Mouse (Mus musculus): ENCODE measurements at regions not wholly inside any gene's neighbourhood (a gene's known extent, or its start where the extent isn't known, plus 50 kb on each side); places are given as distances from the start of the nearest gene placed in this dataset.
A peak's percentile ranks its signal among the peaks of the same experiment; 100 is the strongest.

DNA sequence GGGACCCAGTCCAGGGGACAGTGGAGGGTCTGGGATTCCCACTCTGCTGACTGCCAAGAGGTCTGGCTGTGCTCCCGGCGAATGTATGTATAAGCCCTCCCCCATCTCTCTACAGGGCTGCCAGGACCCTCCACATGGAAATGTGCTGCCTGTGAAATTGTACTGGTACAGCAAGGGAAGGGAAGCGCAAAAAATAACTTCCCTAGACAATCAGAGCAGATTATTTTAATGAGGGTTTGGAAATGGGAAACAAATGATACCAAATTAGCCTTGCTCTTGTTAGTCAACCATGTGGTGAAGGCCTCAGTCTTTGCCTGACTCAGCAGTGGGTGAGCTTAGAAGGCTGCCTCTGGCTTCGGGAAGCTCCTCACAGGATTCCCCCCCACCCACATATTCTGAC is 386.8 kb upstream of the Plxna2 start:
- Histone ChIP-seq H3K9ac (replicated peaks) (no peak overlapping the region), H3K4me1 (replicated peaks) (peaks cover 35% of the 10 kb centered on the region), H3K27ac (peak overlapping the region; percentile 40; the same call in 1 of the 2 replicates), H3K4me3 (replicated peaks) (no peak overlapping the region), H3K36me3 (no peaks in the 10 kb centered on the region), H3K4me2 (replicated peaks) (no peak overlapping the region), H3K9me3 (no peaks in the 10 kb centered on the region), H3K27me3 (no peaks in the 10 kb centered on the region)
- ATAC-seq: peak; percentile 76
- WGBS: 49% methylated on average over 4 of the region's 4 CpGs

DNA sequence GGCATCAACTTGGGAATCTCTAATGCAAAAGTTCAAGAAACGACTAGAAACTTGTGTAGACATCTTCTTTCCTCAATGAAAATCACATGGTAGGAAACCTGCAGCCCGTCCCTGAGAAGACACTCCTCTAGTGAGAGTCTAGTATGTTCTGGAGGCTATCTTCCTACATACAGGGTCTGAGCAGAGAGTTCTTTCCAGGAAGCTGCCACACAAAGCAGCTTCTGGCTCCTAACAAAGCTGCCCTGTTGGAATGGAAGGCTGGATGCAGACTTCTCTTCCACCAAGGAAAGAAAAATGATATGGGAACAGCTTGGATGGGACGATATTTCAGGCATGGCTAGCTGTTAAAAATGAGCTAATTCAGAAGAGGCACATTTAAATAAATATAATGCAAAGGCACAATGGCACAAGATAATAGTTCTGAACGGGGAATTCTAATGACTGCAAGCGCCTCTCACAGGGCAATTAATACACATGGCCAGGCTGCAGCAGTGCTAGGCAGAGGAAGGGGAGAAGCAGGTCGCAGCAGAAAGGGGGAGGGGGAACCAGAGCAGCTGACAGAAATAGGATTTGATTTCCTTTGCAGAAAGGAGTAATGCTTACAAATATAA is 391.4 kb upstream of the Plxna2 start:
- Histone ChIP-seq H3K9ac (replicated peaks) (no peak overlapping the region), H3K4me3 (replicated peaks) (no peak overlapping the region), H3K4me2 (replicated peaks) (0 out of 2 replicates have a peak overlapping the region, but pooled peaks have one; percentile 3), H3K9me3 (no peaks in the 10 kb centered on the region), H3K27ac (peak overlapping the region; percentile 80), H3K4me1 (replicated peaks) (peaks cover 60% of the 10 kb centered on the region), H3K36me3 (no peaks in the 10 kb centered on the region), H3K27me3 (no peaks in the 10 kb centered on the region)
- WGBS: 15% methylated on average over 6 of the region's 6 CpGs
- peak; percentile 77 for ATAC-seq

- Histone ChIP-seq H3K27me3 (no peaks in the 10 kb centered on the region), H3K4me2 (replicated peaks) (no peak overlapping the region), H3K4me1 (replicated peaks) (peaks cover 52% of the 10 kb centered on the region), H3K36me3 (no peaks in the 10 kb centered on the region), H3K27ac (peak overlapping the region; percentile 80; the same call in 1 of the 2 replicates), H3K9me3 (no peaks in the 10 kb centered on the region), H3K4me3 (replicated peaks) (no peak overlapping the region), H3K9ac (replicated peaks) (no peak overlapping the region)
- 7% methylated on average over 1 of the region's 1 CpGs for WGBS
- no peak for ATAC-seq
These were observed 392.2 kb upstream of the Plxna2 start for GRCm38 (mm10) chr1:194225786-194226185.

- Histone ChIP-seq H3K27me3 (no peaks in the 10 kb centered on the region), H3K9me3 (no peaks in the 10 kb centered on the region), H3K9ac (replicated peaks) (no peak overlapping the region), H3K4me3 (replicated peaks) (no peak overlapping the region), H3K27ac (peak overlapping the region; percentile 54), H3K36me3 (no peaks in the 10 kb centered on the region), H3K4me1 (replicated peaks) (peaks cover 50% of the 10 kb centered on the region), H3K4me2 (replicated peaks) (no peak overlapping the region)
- ATAC-seq: no peak; the same call in 1 of the 2 replicates
- 69% methylated on average over 1 of the region's 1 CpGs for WGBS
These were observed 394.0 kb upstream of the Plxna2 start for GRCm38 (mm10) chr1:194224046-194224445.

GRCm38 (mm10) chr1:194223610-194224009 is 394.4 kb upstream of the Plxna2 start:
- Histone ChIP-seq H3K9ac (replicated peaks) (no peak overlapping the region), H3K4me2 (replicated peaks) (no peak overlapping the region), H3K27me3 (no peaks in the 10 kb centered on the region), H3K9me3 (no peaks in the 10 kb centered on the region), H3K27ac (peak overlapping the region; percentile 54), H3K4me3 (replicated peaks) (no peak overlapping the region), H3K4me1 (replicated peaks) (peaks cover 50% of the 10 kb centered on the region), H3K36me3 (no peaks in the 10 kb centered on the region)
- ATAC-seq: no peak
- 26% methylated on average over 2 of the region's 2 CpGs for WGBS

DNA sequence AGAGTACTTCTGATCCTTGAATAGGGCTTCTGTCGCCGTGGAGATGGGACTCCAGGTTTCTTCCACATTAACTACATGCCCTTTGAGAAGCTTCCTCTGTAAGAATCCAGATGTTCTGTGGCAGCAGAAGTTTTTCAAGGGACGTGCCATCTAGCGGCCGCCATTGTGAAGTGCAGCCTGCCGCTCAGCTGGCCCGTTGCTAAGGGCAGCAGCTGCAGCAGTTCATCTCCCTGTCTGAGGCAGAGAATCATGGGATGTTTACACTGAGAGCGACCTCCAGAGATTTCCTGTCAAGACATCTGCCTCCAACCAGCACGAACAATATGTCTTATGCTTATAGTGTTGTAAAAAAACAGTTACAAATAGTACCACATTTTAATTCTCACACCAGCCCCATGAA is 395.0 kb upstream of the Plxna2 start:
- peak; percentile 79 for ATAC-seq
- no peak overlapping the region for H3K4me3 ChIP-seq (replicated peaks)
- WGBS: 2% methylated on average over 9 of the region's 9 CpGs
- H3K9me3 ChIP-seq: no peaks in the 10 kb centered on the region
- no peak overlapping the region for H3K4me2 ChIP-seq (replicated peaks)
- H3K27me3 ChIP-seq: no peaks in the 10 kb centered on the region
- peaks cover 48% of the 10 kb centered on the region for H3K4me1 ChIP-seq (replicated peaks)
- no peak overlapping the region for H3K9ac ChIP-seq (replicated peaks)
- H3K27ac ChIP-seq: peak overlapping the region; percentile 54; the same call in 1 of the 2 replicates
- no peaks in the 10 kb centered on the region for H3K36me3 ChIP-seq

- Histone ChIP-seq H3K4me3 (replicated peaks) (no peak overlapping the region), H3K9me3 (no peaks in the 10 kb centered on the region), H3K9ac (replicated peaks) (0 out of 2 replicates have a peak overlapping the region, but pooled peaks have one; percentile 16), H3K4me1 (replicated peaks) (peaks cover 17% of the 10 kb centered on the region), H3K27me3 (no peaks in the 10 kb centered on the region), H3K36me3 (no peaks in the 10 kb centered on the region), H3K27ac (peak overlapping the region; percentile 83), H3K4me2 (replicated peaks) (peak overlapping the region; percentile 31)
- WGBS: 21% methylated on average over 14 of the region's 14 CpGs
- ATAC-seq: peak; percentile 94
These were observed 409.7 kb upstream of the Plxna2 start for GRCm38 (mm10) chr1:194208034-194209000.

GRCm38 (mm10) chr1:194197516-194197915 is 420.5 kb upstream of the Plxna2 start:
- 59% methylated on average over 2 of the region's 2 CpGs for WGBS
- no peak for ATAC-seq
- no peaks in the 10 kb centered on the region for H3K36me3 ChIP-seq

DNA sequence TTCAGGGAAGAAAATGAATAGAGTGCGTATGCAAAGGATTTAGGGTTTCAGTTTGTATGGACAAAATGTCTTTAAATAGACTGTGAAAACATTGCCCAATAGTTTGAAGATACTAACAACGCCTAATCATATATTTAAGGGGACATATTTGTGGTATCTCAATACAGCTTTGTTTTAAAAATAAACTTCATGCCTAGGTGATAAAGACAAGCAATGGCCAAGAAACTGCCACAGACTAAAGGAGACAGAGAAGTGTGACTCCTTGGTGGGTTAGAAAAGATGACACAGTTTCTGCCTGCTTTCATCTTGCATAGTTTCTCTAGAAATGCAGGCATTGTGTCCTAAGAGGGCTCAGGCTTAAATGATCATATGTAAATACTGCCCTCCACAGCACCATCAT is 435.7 kb upstream of the Plxna2 start:
- Histone ChIP-seq H3K9me3 (no peaks in the 10 kb centered on the region), H3K9ac (replicated peaks) (no peak overlapping the region), H3K4me2 (replicated peaks) (no peak overlapping the region), H3K36me3 (no peaks in the 10 kb centered on the region), H3K4me1 (replicated peaks) (no peaks in the 10 kb centered on the region), H3K27me3 (no peaks in the 10 kb centered on the region), H3K4me3 (replicated peaks) (no peak overlapping the region), H3K27ac (no peak overlapping the region)
- 90% methylated on average over 2 of the region's 2 CpGs for WGBS
- ATAC-seq: no peak

More at GRCm38 (mm10) chr1:194197516-194197915, 420.5 kb upstream of the Plxna2 start:
- Histone ChIP-seq H3K4me3 (replicated peaks) (no peak overlapping the region), H3K9me3 (no peaks in the 10 kb centered on the region), H3K27me3 (no peaks in the 10 kb centered on the region), H3K4me2 (replicated peaks) (no peak overlapping the region), H3K9ac (replicated peaks) (no peak overlapping the region), H3K4me1 (replicated peaks) (no peaks in the 10 kb centered on the region), H3K27ac (no peak overlapping the region)

- H3K9me3 ChIP-seq: no peaks in the 10 kb centered on the region
- 61% methylated on average over 4 of the region's 4 CpGs for WGBS
- no peak overlapping the region for H3K9ac ChIP-seq (replicated peaks)
- H3K4me3 ChIP-seq (replicated peaks): no peak overlapping the region
- no peaks in the 10 kb centered on the region for H3K36me3 ChIP-seq
- no peak for ATAC-seq
- no peak overlapping the region for H3K4me2 ChIP-seq (replicated peaks)
- H3K27me3 ChIP-seq: no peaks in the 10 kb centered on the region
- H3K27ac ChIP-seq: no peak overlapping the region
- peaks cover 10% of the 10 kb centered on the region for H3K4me1 ChIP-seq (replicated peaks)
These were observed 456.5 kb upstream of the Plxna2 start for GRCm38 (mm10) chr1:194161469-194161868.

GRCm38 (mm10) chr1:194160761-194161461 is 457.1 kb upstream of the Plxna2 start:
- no peak overlapping the region for H3K9ac ChIP-seq (replicated peaks)
- ATAC-seq: peak; percentile 74
- WGBS: 13% methylated on average over 8 of the region's 8 CpGs
- peak overlapping the region; percentile 67 for H3K27ac ChIP-seq
- peaks cover 10% of the 10 kb centered on the region for H3K4me1 ChIP-seq (replicated peaks)
- no peaks in the 10 kb centered on the region for H3K9me3 ChIP-seq
- H3K4me2 ChIP-seq (replicated peaks): no peak overlapping the region; the same call in 1 of the 2 replicates
- no peak overlapping the region for H3K4me3 ChIP-seq (replicated peaks)
- H3K36me3 ChIP-seq: no peaks in the 10 kb centered on the region
- no peaks in the 10 kb centered on the region for H3K27me3 ChIP-seq

GRCm38 (mm10) chr1:194157268-194157667 is 460.8 kb upstream of the Plxna2 start:
- peaks cover 10% of the 10 kb centered on the region for H3K4me1 ChIP-seq (replicated peaks)
- no peaks in the 10 kb centered on the region; the same call in 1 of the 2 replicates for H3K27me3 ChIP-seq
- H3K27ac ChIP-seq: no peak overlapping the region
- 92% methylated on average over 6 of the region's 6 CpGs for WGBS
- H3K4me3 ChIP-seq (replicated peaks): no peak overlapping the region
- no peaks in the 10 kb centered on the region for H3K36me3 ChIP-seq
- no peaks in the 10 kb centered on the region for H3K9me3 ChIP-seq
- no peak for ATAC-seq
- no peak overlapping the region for H3K4me2 ChIP-seq (replicated peaks)
- no peak overlapping the region for H3K9ac ChIP-seq (replicated peaks)

Measured in midbrain, embryonic 13.5 days (tissue).